Mouse (Mus musculus): ENCODE data around the gene Zfp296. TPM values are rescaled to one million over a fixed set of nuclear protein-coding genes. Genes with fewer than 3 reads are reported as not detected.

Zfp296 gene
- total RNA-seq, 1 experiment, result 32.2 TPM

DNA sequence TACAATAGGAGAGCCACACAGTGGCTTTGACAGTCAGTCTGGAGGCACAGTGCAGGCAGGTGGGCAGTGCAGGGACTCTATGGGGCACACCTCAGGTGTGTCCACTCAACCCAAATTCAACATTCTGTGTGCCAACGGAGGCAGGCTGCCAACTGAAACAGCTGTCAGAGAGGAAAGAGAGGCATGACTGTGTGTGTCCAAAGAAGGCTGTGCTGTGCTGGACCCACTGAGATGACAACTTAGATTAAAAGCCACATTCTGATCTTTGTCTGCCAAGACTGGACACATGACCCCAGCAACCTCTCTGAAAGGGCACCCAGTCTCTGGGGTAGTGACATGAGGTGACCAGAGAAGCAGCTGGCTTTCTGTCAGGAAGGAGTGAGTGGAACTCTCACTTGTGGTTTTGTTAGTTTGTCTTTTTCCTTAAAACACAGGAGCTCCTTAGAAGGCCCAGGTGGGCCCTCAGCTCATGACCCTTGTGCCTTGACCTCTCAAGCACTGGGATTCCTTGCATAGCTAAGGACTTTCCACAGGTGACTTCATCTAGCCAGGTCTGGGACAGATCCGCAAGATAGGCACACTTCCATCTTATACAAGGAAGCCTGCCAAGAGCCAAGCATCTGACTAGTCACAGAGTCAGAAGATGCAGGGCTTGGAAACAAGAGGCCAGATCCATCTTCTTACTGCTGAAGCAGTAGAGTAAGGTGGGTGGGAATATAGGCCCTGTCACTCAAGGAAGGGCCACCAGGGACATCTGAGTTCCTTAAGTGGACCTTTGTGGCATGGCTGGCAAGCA is 36.1 kb upstream of the Zfp296 start:
- Histone ChIP-seq H3K27ac (ENCODE audit: insufficient read depth, low read depth, low read length, poor library complexity, severe bottlenecking) (no peak overlapping the region), H3K4me3 (ENCODE audit: insufficient read depth in 1 of 2, low read depth in 1 of 2, low read length in 2 of 2, poor library complexity in 1 of 2, severe bottlenecking in 1 of 2) (no peak overlapping the region), H3K36me3 (ENCODE audit: control insufficient read depth, insufficient read depth, low read length, poor library complexity, severe bottlenecking) (peaks cover 23% of the 10 kb centered on the region; the same call in 1 of the 2 replicates), H3K4me1 (ENCODE audit: control insufficient read depth in 2 of 2, insufficient read depth in 2 of 2, low read length in 2 of 2, poor library complexity in 1 of 2) (no peaks in the 10 kb centered on the region), H3K9ac (ENCODE audit: insufficient read depth, low read depth, low read length, poor library complexity, severe bottlenecking) (no peak overlapping the region), H3K9me3 (ENCODE audit: control insufficient read depth, insufficient read depth, low read depth, low read length) (peaks cover 20% of the 10 kb centered on the region)
- DNase-seq (ENCODE audit: low read depth, low spot score), result no peak
- in situ Hi-C loops (cut with MboI; ENCODE audit: low sequenced_read_pairs in 2 of 2, unreplicated experiment in 2 of 2), result no loop called here
- TF ChIP-seq CHD2 (IDR thresholded peaks at IDR 0.05; ENCODE audit: low read depth, low read length) (no peak), ZNF384 (IDR thresholded peaks at IDR 0.05; ENCODE audit: low read depth, low read length) (no peak), HCFC1 (IDR thresholded peaks at IDR 0.05; ENCODE audit: borderline replicate concordance, insufficient read depth, low read length) (no peak), MAFK (IDR thresholded peaks at IDR 0.05; ENCODE audit: insufficient read depth, low read depth, low read length) (no peak), ZC3H11A (IDR thresholded peaks at IDR 0.05; ENCODE audit: borderline replicate concordance, low read depth, low read length) (no peak)

DNA sequence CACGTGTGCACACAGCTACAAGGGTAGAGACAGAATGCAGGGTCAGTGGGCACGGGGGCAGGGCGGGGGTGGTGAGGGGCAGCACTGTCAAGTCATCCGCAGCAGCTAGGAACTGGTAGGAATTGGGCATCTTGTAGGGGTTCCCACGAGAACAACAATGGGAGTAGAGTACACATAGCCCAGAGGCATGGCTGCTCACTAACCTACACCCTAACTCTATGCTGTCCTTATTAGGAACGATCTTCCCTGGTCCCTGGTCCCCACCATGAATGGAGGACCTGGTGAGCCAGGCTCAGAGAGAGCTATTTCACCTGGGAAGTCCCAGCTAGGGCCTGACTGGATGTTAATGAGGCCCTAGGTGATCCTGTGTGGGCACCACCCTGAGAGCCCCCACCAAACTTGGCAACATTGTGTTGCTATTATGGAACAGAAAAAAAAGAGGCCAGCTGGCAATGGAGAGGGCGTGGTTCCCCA is 35.4 kb upstream of the Zfp296 start:
- Histone ChIP-seq H3K27ac (ENCODE audit: insufficient read depth, low read depth, low read length, poor library complexity, severe bottlenecking) (no peak overlapping the region; the same call in 1 of the 2 replicates), H3K9ac (ENCODE audit: insufficient read depth, low read depth, low read length, poor library complexity, severe bottlenecking) (no peak overlapping the region), H3K4me3 (ENCODE audit: insufficient read depth in 1 of 2, low read depth in 1 of 2, low read length in 2 of 2, poor library complexity in 1 of 2, severe bottlenecking in 1 of 2) (no peak overlapping the region), H3K9me3 (ENCODE audit: control insufficient read depth, insufficient read depth, low read depth, low read length) (peaks cover 20% of the 10 kb centered on the region), H3K36me3 (ENCODE audit: control insufficient read depth, insufficient read depth, low read length, poor library complexity, severe bottlenecking) (peaks cover 24% of the 10 kb centered on the region; the same call in 1 of the 2 replicates), H3K4me1 (ENCODE audit: control insufficient read depth in 2 of 2, insufficient read depth in 2 of 2, low read length in 2 of 2, poor library complexity in 1 of 2) (no peaks in the 10 kb centered on the region)
- no peak for DNase-seq (ENCODE audit: low read depth, low spot score)
- in situ Hi-C loops (cut with MboI; ENCODE audit: low sequenced_read_pairs in 2 of 2, unreplicated experiment in 2 of 2), result no loop called here
- TF ChIP-seq ZNF384 (IDR thresholded peaks at IDR 0.05; ENCODE audit: low read depth, low read length), result no peak
- no peak for TF ChIP-seq ZC3H11A (IDR thresholded peaks at IDR 0.05; ENCODE audit: borderline replicate concordance, low read depth, low read length)
- no peak for TF ChIP-seq HCFC1 (IDR thresholded peaks at IDR 0.05; ENCODE audit: borderline replicate concordance, insufficient read depth, low read length)
- no peak for TF ChIP-seq CHD2 (IDR thresholded peaks at IDR 0.05; ENCODE audit: low read depth, low read length)
- no peak for TF ChIP-seq MAFK (IDR thresholded peaks at IDR 0.05; ENCODE audit: insufficient read depth, low read depth, low read length)

DNA sequence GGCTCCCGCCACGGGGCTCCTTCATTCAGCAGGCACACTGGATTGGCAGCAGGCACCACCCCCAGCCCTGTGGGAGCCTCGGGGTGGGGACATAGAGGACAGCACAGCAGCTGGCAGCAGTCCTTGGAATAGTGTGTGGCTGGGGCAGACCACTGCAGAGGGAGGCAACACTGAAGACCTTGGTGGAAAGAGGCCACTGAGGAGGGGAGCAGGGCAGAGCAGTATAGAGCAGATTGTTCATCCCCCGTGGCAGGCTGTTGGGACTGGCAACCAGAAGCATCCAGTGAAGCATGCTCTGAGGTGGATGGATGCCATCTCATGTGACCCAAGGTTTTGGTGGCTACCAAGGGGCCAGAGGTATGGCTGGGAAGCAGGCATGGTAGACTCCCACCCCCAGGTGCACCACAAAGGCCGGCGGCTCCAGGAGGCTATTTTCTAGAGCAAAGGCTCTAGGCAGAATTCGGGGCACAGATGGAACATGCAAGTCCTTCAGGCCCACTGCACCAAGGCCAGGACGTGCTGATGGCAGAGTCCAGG is 34.9 kb upstream of the Zfp296 start:
- TF ChIP-seq ZC3H11A (IDR thresholded peaks at IDR 0.05; ENCODE audit: borderline replicate concordance, low read depth, low read length), result no peak
- no peak for TF ChIP-seq HCFC1 (IDR thresholded peaks at IDR 0.05; ENCODE audit: borderline replicate concordance, insufficient read depth, low read length)
- TF ChIP-seq MAFK (IDR thresholded peaks at IDR 0.05; ENCODE audit: insufficient read depth, low read depth, low read length), result no peak
- no peak for TF ChIP-seq CHD2 (IDR thresholded peaks at IDR 0.05; ENCODE audit: low read depth, low read length)
- TF ChIP-seq ZNF384 (IDR thresholded peaks at IDR 0.05; ENCODE audit: low read depth, low read length), result no peak
- no peak overlapping the region for H3K9ac ChIP-seq (ENCODE audit: insufficient read depth, low read depth, low read length, poor library complexity, severe bottlenecking)
- in situ Hi-C loops (cut with MboI; ENCODE audit: low sequenced_read_pairs in 2 of 2, unreplicated experiment in 2 of 2), result no loop called here

DNA sequence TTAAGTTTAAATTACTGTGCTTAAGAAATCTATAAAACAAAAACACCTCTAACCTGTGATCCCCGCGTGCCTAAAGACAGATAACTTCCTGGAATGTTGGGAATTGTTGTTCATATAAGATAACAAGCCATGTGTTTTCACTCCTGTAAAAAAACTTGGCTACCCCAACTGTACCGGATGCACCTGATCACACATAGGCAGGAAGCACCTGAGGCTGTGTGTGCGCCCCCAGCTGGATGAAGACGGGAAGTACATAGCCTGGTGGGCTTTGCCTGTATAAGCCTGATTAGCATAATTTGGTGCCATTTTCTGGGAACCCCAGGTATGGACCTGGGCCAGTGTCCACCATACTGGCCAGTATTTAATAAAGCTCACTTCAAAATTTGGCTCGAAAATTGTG is 33.5 kb upstream of the Zfp296 start:
- Histone ChIP-seq H3K4me3 (ENCODE audit: insufficient read depth in 1 of 2, low read depth in 1 of 2, low read length in 2 of 2, poor library complexity in 1 of 2, severe bottlenecking in 1 of 2) (no peak overlapping the region), H3K9ac (ENCODE audit: insufficient read depth, low read depth, low read length, poor library complexity, severe bottlenecking) (no peak overlapping the region), H3K36me3 (ENCODE audit: control insufficient read depth, insufficient read depth, low read length, poor library complexity, severe bottlenecking) (peaks cover 18% of the 10 kb centered on the region; the same call in 1 of the 2 replicates), H3K27ac (ENCODE audit: insufficient read depth, low read depth, low read length, poor library complexity, severe bottlenecking) (no peak overlapping the region), H3K4me1 (ENCODE audit: control insufficient read depth in 2 of 2, insufficient read depth in 2 of 2, low read length in 2 of 2, poor library complexity in 1 of 2) (no peaks in the 10 kb centered on the region), H3K9me3 (ENCODE audit: control insufficient read depth, insufficient read depth, low read depth, low read length) (peaks cover 17% of the 10 kb centered on the region)
- TF ChIP-seq MAFK (IDR thresholded peaks at IDR 0.05; ENCODE audit: insufficient read depth, low read depth, low read length) (no peak), CHD2 (IDR thresholded peaks at IDR 0.05; ENCODE audit: low read depth, low read length) (no peak), HCFC1 (IDR thresholded peaks at IDR 0.05; ENCODE audit: borderline replicate concordance, insufficient read depth, low read length) (no peak), ZNF384 (IDR thresholded peaks at IDR 0.05; ENCODE audit: low read depth, low read length) (no peak), ZC3H11A (IDR thresholded peaks at IDR 0.05; ENCODE audit: borderline replicate concordance, low read depth, low read length) (no peak)
- in situ Hi-C loops (cut with MboI; ENCODE audit: low sequenced_read_pairs in 2 of 2, unreplicated experiment in 2 of 2), result no loop called here
- DNase-seq (ENCODE audit: low read depth, low spot score), result no peak

More for the DNA sequence above, 34.9 kb upstream of the Zfp296 start:
- no peak for DNase-seq (ENCODE audit: low read depth, low spot score)
- Histone ChIP-seq H3K4me1 (ENCODE audit: control insufficient read depth in 2 of 2, insufficient read depth in 2 of 2, low read length in 2 of 2, poor library complexity in 1 of 2) (no peaks in the 10 kb centered on the region), H3K27ac (ENCODE audit: insufficient read depth, low read depth, low read length, poor library complexity, severe bottlenecking) (no peak overlapping the region; the same call in 1 of the 2 replicates), H3K36me3 (ENCODE audit: control insufficient read depth, insufficient read depth, low read length, poor library complexity, severe bottlenecking) (peaks cover 23% of the 10 kb centered on the region; the same call in 1 of the 2 replicates), H3K4me3 (ENCODE audit: insufficient read depth in 1 of 2, low read depth in 1 of 2, low read length in 2 of 2, poor library complexity in 1 of 2, severe bottlenecking in 1 of 2) (no peak overlapping the region), H3K9me3 (ENCODE audit: control insufficient read depth, insufficient read depth, low read depth, low read length) (peaks cover 20% of the 10 kb centered on the region)
